Mouse (Mus musculus) 3T3-L1 (cell line): Measurements from ENCODE around the gene Ints2.
"Not testable (repeated sequence)": the region's sequence is repeated elsewhere in the genome, so short reads cannot be mapped to it uniquely, and the experiment has no call there.

Experiments
- DNase-seq: peaks from one replicate; pipeline ENCODE4 v3.0.0-alpha.2; 2015; ENCODE audit warnings: low read depth, low spot score

Gene Ints2

GRCm38 (mm10) chr11:86257460-86258076, at the start of gene Ints2:
TSS of gene Ints2 (minus strand) at chr11:86257575.
- DNase-seq = peak; percentile 95

- DNase-seq = not testable (repeated sequence)
Measured at GRCm38 (mm10) chr11:86292201-86292600, 34.8 kb upstream of the Ints2 start.

GRCm38 (mm10) chr11:86291714-86292113, 34.3 kb upstream of the Ints2 start:
- no peak for DNase-seq

- no peak for DNase-seq
Measured at GRCm38 (mm10) chr11:86285729-86286128, 28.4 kb upstream of the Ints2 start.

GRCm38 (mm10) chr11:86278442-86279102, 21.2 kb upstream of the Ints2 start:
- no peak for DNase-seq

GRCm38 (mm10) chr11:86257054-86257453, 321 bp downstream of the Ints2 start:
- no peak for DNase-seq

GRCm38 (mm10) chr11:86253342-86253741, 4.0 kb downstream of the Ints2 start:
- no peak for DNase-seq

GRCm38 (mm10) chr11:86232446-86232845, 24.9 kb downstream of the Ints2 start:
- no peak for DNase-seq

- no peak for DNase-seq
Measured at GRCm38 (mm10) chr11:86231781-86232350, 25.5 kb downstream of the Ints2 start.

- no peak for DNase-seq
Measured at GRCm38 (mm10) chr11:86226646-86227180, 30.7 kb downstream of the Ints2 start.

GRCm38 (mm10) chr11:86225761-86226160, 31.6 kb downstream of the Ints2 start:
- no peak for DNase-seq

GRCm38 (mm10) chr11:86211803-86212202, 45.6 kb downstream of the Ints2 start:
- no peak for DNase-seq

GRCm38 (mm10) chr11:86209123-86209522, 48.3 kb downstream of the Ints2 start:
- no peak for DNase-seq

- no peak for DNase-seq
Measured at GRCm38 (mm10) chr11:86205876-86206275, 51.5 kb downstream of the Ints2 start.

GRCm38 (mm10) chr11:86205031-86205430, 52.3 kb downstream of the Ints2 start:
- DNase-seq = no peak

GRCm38 (mm10) chr11:86201901-86202675, 55.3 kb downstream of the Ints2 start:
- peak; percentile 53 for DNase-seq

- DNase-seq = peak; percentile 98
Measured at GRCm38 (mm10) chr11:86201037-86201786, 56.2 kb downstream of the Ints2 start, which contains the start of gene Brip1. TSS of gene Brip1 (minus strand) at chr11:86201193.

- no peak for DNase-seq
Measured at GRCm38 (mm10) chr11:86200460-86201021, 56.8 kb downstream of the Ints2 start.

GRCm38 (mm10) chr11:86199733-86200132, 57.6 kb downstream of the Ints2 start:
- DNase-seq = peak; percentile 5

GRCm38 (mm10) chr11:86185224-86185623, 72.2 kb downstream of the Ints2 start:
- not testable (repeated sequence) for DNase-seq

- no peak for DNase-seq
Measured at GRCm38 (mm10) chr11:86175833-86176232, 81.5 kb downstream of the Ints2 start.
